17 mouse cellular contexts compared by ENCODE assay signal in the genomic region with DNA sequence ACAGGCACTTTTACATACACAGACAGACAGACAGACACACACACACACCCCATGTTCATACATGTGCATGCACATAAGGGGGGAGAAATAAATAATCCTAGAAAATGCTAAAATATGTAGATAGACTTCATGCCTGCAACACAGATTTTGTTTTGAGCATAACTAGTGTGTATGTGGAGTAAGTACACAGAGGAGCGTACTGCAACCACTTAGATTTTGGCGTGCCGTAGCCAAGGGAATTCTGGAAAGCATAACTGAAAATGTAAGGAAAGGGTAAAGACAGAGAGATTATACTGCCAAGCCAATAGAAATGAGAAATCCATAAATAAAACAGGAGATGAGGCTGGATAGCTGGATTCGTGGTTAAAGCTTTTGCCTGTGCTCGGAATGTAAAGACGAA.
"Had no signal": no experiment of that assay in that cellular context is flagged by ENCODE, and none has a peak within 500 bp of the region (broad histone marks: within the 10 kb centered on the region; RNA-seq: fewer than 3 reads in every experiment).

No protein-coding gene starts in this region.

- H3K4me2 ChIP-seq: lung, embryonic 14.5 days; midbrain, embryonic 12.5 days; neural tube, embryonic 13.5 days; neural tube, embryonic 15.5 days; stomach, embryonic 15.5 days had no signal

- H3K36me3 ChIP-seq: midbrain, embryonic 10.5 days; midbrain, embryonic 12.5 days; neural tube, embryonic 13.5 days; neural tube, embryonic 15.5 days; stomach, embryonic 15.5 days had no signal

- H3K4me3 ChIP-seq: midbrain, embryonic 10.5 days; midbrain, embryonic 12.5 days; myocyte; neural tube, embryonic 13.5 days; neural tube, embryonic 15.5 days; stomach, embryonic 15.5 days had no signal

- H3K9ac ChIP-seq: lung, embryonic 14.5 days; midbrain, embryonic 12.5 days; neural tube, embryonic 13.5 days; neural tube, embryonic 15.5 days; stomach, embryonic 15.5 days had no signal

- DNase-seq: lung, adult 18-20 months; lung, embryonic 14.5 days; lung, postnatal 10 days; lung, postnatal 4 days; midbrain, embryonic 14.5 days; right cerebral cortex, postnatal 14 days; thymus, adult 2 months; thymus, postnatal 25 days; thymus, postnatal 4 days had no signal

- ATAC-seq: midbrain, embryonic 16.5 days had no signal

- H3K27me3 ChIP-seq: midbrain, embryonic 12.5 days; neural tube, embryonic 13.5 days; neural tube, embryonic 15.5 days; stomach, embryonic 15.5 days had no signal

- H3K4me1 ChIP-seq: midbrain, embryonic 10.5 days; midbrain, embryonic 12.5 days; neural tube, embryonic 13.5 days; neural tube, embryonic 15.5 days; stomach, embryonic 15.5 days had no signal

- H3K27ac ChIP-seq: midbrain, embryonic 10.5 days; midbrain, embryonic 12.5 days; neural tube, embryonic 13.5 days; neural tube, embryonic 15.5 days; stomach, embryonic 15.5 days; stomach, postnatal 0 days had no signal

- H3K9me3 ChIP-seq: midbrain, embryonic 10.5 days; midbrain, embryonic 12.5 days; neural tube, embryonic 13.5 days; neural tube, embryonic 15.5 days; stomach, embryonic 15.5 days had no signal
